Mouse (Mus musculus) liver, embryonic 11.5 days (tissue): ENCODE measurements around the gene Tmem127. TPM values are rescaled to one million over a fixed set of nuclear protein-coding genes. Genes with fewer than 3 reads are reported as not detected.

Experiments used
- polyA plus RNA-seq: library from polyadenylated mRNA; unstranded; fragments of >200 nt; fragmentation: Nextera tagmentation; extraction: Ambion mirVana; gene quantifications from 2 replicates; pipeline ENCODE4 v1.2.1, GENCODE M21; 2014

The Tmem127 gene
- polyA plus RNA-seq, 1 experiment from 2014 or later, result 16.9 TPM

Other genes with a start within 250 kb of the Tmem127 start
- 13.3 and 13.9 TPM in 2 replicates for gene Ap4e1, start 239.2 kb upstream of the Tmem127 start, polyA plus RNA-seq
- gene Blvra, start 177.2 kb upstream of the Tmem127 start, polyA plus RNA-seq, result 69.6 and 78.2 TPM in 2 replicates
- gene Ncaph, start 114.0 kb upstream of the Tmem127 start, polyA plus RNA-seq, result 89.9 and 105 TPM in 2 replicates
- 32.1 and 33.4 TPM in 2 replicates for gene Itpripl1, start 104.5 kb upstream of the Tmem127 start, polyA plus RNA-seq
- 2.4 and 2.7 TPM in 2 replicates for gene 1810024B03Rik, start 39.6 kb upstream of the Tmem127 start, polyA plus RNA-seq
- gene Snrnp200, start 39.5 kb upstream of the Tmem127 start, polyA plus RNA-seq, result 75.3 and 86.7 TPM in 2 replicates
- 72.1 and 72.6 TPM in 2 replicates for gene Ciao1, start 92 bp upstream of the Tmem127 start, polyA plus RNA-seq
- gene Stard7, start 22.3 kb downstream of the Tmem127 start, polyA plus RNA-seq, result 88.9 and 99.6 TPM in 2 replicates
- gene Dusp2, start 88.3 kb downstream of the Tmem127 start, polyA plus RNA-seq, result 8.8 and 10.1 TPM in 2 replicates
- not detected in 2 replicates for gene Astl, start 90.7 kb downstream of the Tmem127 start, polyA plus RNA-seq
- 20.1 and 20.7 TPM in 2 replicates for gene Adra2b, start 115.3 kb downstream of the Tmem127 start, polyA plus RNA-seq
- 0.43 and 0.92 TPM in 2 replicates for gene Gpat2, start 177.3 kb downstream of the Tmem127 start, polyA plus RNA-seq
- gene Fahd2a, start 196.7 kb downstream of the Tmem127 start, polyA plus RNA-seq, result 16.6 and 19.9 TPM in 2 replicates